Mouse (Mus musculus): ENCODE data around the gene Prrt1. TPM values are rescaled to one million over a fixed set of nuclear protein-coding genes. Genes with fewer than 3 reads are reported as not detected.

The Prrt1 gene
- polyA plus RNA-seq, 1 experiment from 2014 or later = 0.10 TPM

DNA sequence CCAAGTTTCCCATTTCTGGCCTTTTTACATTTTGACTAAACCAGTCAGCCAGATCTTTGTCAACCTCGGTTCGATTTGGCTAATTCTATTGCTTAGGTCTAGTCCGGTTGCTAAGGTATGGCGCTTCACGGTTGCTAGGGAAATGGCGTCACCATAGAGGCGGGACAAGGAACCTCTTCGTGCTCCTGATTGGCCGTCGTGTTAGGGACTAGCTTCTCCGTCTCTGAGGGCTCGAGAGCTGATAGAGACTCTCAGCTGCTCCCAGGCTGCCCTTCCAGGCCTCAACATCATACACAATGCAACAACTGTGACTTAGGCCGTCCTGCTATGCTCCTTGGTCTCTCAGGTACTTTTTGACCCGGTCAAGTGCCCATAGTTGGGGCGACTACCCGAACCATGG lies 15.3 kb downstream of the Prrt1 start, which contains the start of gene Fkbpl:
Gene Fkbpl, plus strand, starts transcription at position 157 of the 400 bp plus-strand sequence.
- Histone ChIP-seq H3K4me2 (ENCODE audit: low read depth, low read length) (peak within 1 kb of the TSS; percentile 34), H3K9ac (replicated peaks; ENCODE audit: low read length) (peak within 1 kb of the TSS; percentile 61), H3K27me3 (ENCODE audit: control insufficient read depth, insufficient read depth, low read length) (no peaks in the 10 kb centered on the region), H3K27ac (replicated peaks; ENCODE audit: low read depth, low read length) (no peak within 1 kb of the TSS), H3K36me3 (replicated peaks; ENCODE audit: control insufficient read depth, insufficient read depth, low read depth, low read length) (no peaks in the 10 kb centered on the region), H3K4me1 (ENCODE audit: control insufficient read depth, insufficient read depth, low read length) (peaks cover 5% of the 10 kb centered on the region; the same call in 1 of the 2 replicates), H3K9me3 (replicated peaks; ENCODE audit: control insufficient read depth, low read length) (no peaks in the 10 kb centered on the region), H3K4me3 (ENCODE audit: low read depth, low read length) (peak within 1 kb of the TSS; percentile 48)
- ATAC-seq (replicated peaks; ENCODE audit: insufficient number of reproducible peaks, low FRiP score, low TSS enrichment, low read depth) (peak; percentile 24), DNase-seq (ENCODE audit: low spot score) (peak; percentile 99)
- under 1% methylated on average over 16 of the region's 16 CpGs for WGBS

DNA sequence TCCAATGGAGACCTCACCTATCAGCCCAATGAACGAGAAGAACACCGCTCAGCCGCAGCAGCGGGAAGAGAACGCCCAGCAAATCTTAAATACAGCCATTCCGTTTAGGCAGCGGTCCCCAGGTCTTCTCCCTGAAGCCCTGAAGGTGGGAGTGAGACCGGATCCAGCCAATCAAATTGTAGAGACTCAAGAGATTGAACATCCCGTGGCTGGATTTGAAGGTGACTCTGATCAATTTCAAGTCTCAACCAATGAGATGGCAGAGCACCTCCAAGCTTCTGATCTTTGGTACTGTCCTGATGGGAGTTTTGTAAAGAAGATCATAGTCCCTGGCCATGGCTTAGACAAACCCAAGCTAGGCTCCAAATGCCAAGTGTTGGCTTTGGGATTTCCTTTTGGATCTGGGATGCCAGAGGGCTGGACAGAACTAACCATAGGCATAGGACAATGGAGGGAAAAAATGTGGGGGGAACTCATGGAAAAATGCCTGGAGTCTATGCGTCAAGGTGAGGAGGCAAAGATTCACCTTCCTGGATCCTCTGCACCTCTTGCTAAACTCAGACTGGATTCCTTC lies 16.0 kb downstream of the Prrt1 start:
- Histone ChIP-seq H3K9me3 (replicated peaks; ENCODE audit: control insufficient read depth, low read length) (no peaks in the 10 kb centered on the region), H3K36me3 (replicated peaks; ENCODE audit: control insufficient read depth, insufficient read depth, low read depth, low read length) (no peaks in the 10 kb centered on the region), H3K9ac (replicated peaks; ENCODE audit: low read length) (peak overlapping the region; percentile 61), H3K4me3 (ENCODE audit: low read depth, low read length) (peak overlapping the region; percentile 48), H3K27me3 (ENCODE audit: control insufficient read depth, insufficient read depth, low read length) (no peaks in the 10 kb centered on the region), H3K27ac (replicated peaks; ENCODE audit: low read depth, low read length) (no peak overlapping the region), H3K4me2 (ENCODE audit: low read depth, low read length) (peak overlapping the region; percentile 34), H3K4me1 (ENCODE audit: control insufficient read depth, insufficient read depth, low read length) (peaks cover 5% of the 10 kb centered on the region; the same call in 1 of the 2 replicates)
- ATAC-seq (replicated peaks; ENCODE audit: insufficient number of reproducible peaks, low FRiP score, low TSS enrichment, low read depth) = no peak
- no peak for DNase-seq (ENCODE audit: low spot score)
- 40% methylated on average over 10 of the region's 10 CpGs for WGBS

DNA sequence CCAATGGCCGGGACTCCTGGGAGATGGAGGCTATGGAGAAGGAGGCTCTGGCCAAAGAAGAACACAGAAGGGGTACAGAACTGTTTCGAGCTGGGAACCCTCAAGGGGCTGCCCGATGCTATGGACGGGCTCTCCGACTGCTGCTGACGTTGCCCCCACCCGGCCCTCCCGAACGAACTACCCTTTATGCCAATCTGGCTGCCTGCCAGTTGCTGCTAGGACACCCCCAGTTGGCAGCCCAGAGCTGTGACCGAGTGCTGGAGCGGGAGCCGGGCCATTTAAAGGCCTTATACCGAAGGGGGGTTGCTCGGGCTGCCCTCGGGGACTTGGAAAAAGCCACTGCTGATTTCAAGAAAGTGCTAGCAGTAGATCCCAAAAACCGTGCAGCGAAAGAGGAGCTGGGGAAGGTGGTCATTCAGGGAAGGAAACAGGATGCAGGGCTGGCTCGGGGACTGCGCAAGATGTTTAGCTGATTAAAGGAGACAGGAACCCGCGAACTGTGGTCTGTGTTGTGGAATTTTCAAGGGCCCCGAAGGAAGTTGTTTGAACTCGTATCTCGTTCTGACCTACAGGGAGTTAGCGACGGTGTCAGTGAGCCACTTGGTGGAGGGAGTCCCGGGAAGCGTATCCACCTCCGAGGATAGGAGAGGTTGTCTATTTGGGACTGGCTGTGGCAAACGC lies 16.6 kb downstream of the Prrt1 start:
- H3K27ac ChIP-seq (replicated peaks; ENCODE audit: low read depth, low read length) = no peak overlapping the region
- H3K4me3 ChIP-seq (ENCODE audit: low read depth, low read length) = no peak overlapping the region

DNA sequence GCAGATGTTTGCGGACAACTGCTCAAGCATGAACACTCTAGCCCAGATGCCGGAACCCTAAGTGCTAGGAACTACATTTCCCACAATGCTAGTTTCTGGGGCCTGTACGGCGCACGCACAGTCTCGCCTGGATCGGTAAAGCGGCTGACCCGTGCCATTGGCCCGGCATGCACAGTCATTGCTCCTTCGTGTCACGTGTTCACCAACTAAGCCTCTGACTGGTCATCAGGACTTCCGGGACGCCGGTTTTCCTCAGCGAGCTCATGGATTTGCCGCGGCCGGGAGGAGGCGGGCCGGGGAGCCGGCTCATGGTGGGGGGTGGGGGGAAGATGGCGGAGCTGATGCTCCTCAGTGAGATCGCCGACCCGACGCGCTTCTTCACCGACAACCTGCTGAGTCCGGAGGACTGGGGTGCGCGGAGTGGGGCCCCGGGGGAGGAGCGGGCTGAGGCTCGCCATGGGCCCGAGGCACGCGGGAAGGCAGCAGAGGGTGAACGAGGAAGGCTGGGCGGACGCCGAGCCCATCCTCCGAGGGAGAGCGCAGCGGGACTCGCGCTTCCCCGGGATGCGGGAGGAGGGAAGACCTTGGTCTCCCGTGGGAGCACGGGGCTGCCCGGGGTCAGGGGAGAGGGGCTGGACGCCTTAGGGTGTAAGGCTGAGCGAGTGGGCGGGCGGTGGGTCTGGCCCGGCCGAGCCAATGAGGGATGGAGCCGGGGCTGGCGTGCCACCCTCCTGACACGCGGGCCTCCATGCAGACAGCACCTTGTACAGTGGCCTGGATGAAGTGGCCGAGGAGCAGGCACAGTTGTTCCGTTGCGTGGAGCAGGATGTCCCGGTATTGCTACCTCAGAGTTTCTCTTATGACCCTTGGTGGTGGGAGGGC lies 17.8 kb downstream of the Prrt1 start, which contains the start of gene Atf6b:
Gene Atf6b, plus strand, starts transcription at position 241 of the 882 bp plus-strand sequence.
- Histone ChIP-seq H3K27ac (replicated peaks; ENCODE audit: low read depth, low read length) (0 out of 2 replicates have a peak within 1 kb of the TSS, but pooled peaks have one; percentile 63), H3K27me3 (ENCODE audit: control insufficient read depth, insufficient read depth, low read length) (no peaks in the 10 kb centered on the region), H3K36me3 (replicated peaks; ENCODE audit: control insufficient read depth, insufficient read depth, low read depth, low read length) (peaks cover 7% of the 10 kb centered on the region), H3K4me2 (ENCODE audit: low read depth, low read length) (peak within 1 kb of the TSS; percentile 83), H3K9ac (replicated peaks; ENCODE audit: low read length) (peak within 1 kb of the TSS; percentile 94), H3K4me3 (ENCODE audit: low read depth, low read length) (peak within 1 kb of the TSS; percentile 97), H3K9me3 (replicated peaks; ENCODE audit: control insufficient read depth, low read length) (no peaks in the 10 kb centered on the region), H3K4me1 (ENCODE audit: control insufficient read depth, insufficient read depth, low read length) (peaks cover 5% of the 10 kb centered on the region; the same call in 1 of the 2 replicates)
- 2% methylated on average over 62 of the region's 66 CpGs for WGBS
- peak; percentile 95 for ATAC-seq (replicated peaks; ENCODE audit: insufficient number of reproducible peaks, low FRiP score, low TSS enrichment, low read depth)
- DNase-seq (ENCODE audit: low spot score) = peak; percentile 98

More for the DNA sequence above, 16.6 kb downstream of the Prrt1 start:
- Histone ChIP-seq H3K36me3 (replicated peaks; ENCODE audit: control insufficient read depth, insufficient read depth, low read depth, low read length) (peaks cover 3% of the 10 kb centered on the region), H3K9me3 (replicated peaks; ENCODE audit: control insufficient read depth, low read length) (no peaks in the 10 kb centered on the region), H3K4me2 (ENCODE audit: low read depth, low read length) (no peak overlapping the region), H3K4me1 (ENCODE audit: control insufficient read depth, insufficient read depth, low read length) (peaks cover 5% of the 10 kb centered on the region; the same call in 1 of the 2 replicates), H3K9ac (replicated peaks; ENCODE audit: low read length) (no peak overlapping the region), H3K27me3 (ENCODE audit: control insufficient read depth, insufficient read depth, low read length) (no peaks in the 10 kb centered on the region)
- DNase-seq (ENCODE audit: low spot score) (no peak), ATAC-seq (replicated peaks; ENCODE audit: insufficient number of reproducible peaks, low FRiP score, low TSS enrichment, low read depth) (no peak)
- WGBS = 88% methylated on average over 30 of the region's 30 CpGs

DNA sequence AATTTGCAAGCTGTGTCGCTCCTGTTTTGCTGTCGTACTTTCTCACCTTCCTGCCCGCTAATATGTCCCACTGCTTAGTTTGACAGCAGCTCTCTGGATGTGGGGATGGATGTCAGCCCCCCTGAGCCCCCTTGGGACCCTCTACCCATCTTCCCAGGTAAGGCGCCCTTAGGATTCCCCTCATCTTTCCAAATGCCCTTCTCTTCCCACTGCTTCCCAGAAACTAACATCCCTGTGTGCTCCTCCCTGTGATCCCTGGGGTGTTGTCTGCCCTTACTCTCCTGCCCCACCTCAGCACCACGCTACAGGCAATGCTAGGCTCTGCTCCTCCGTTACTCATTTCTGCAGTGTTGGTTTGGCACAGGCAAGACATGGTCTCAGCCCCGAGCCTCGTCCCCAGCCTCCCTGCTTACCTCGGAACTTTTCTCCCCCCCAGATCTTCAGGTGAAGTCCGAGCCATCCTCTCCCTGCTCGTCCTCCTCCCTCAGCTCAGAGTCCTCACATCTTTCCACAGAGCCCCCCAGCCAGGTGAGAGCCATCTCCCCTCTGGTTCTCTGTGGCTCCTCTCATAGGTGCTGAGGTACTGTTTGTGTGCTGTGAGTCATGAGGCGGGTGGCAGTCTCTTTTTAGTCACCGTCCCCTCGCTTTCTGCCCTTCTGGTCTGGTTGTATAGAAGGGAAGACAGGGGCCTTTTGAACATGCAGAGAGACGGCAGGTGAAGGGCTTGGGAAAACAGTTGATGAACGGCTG lies 19.0 kb downstream of the Prrt1 start:
- ATAC-seq (replicated peaks; ENCODE audit: insufficient number of reproducible peaks, low FRiP score, low TSS enrichment, low read depth) (no peak), DNase-seq (ENCODE audit: low spot score) (no peak)
- Histone ChIP-seq H3K27ac (replicated peaks; ENCODE audit: low read depth, low read length) (no peak overlapping the region), H3K4me3 (ENCODE audit: low read depth, low read length) (peak overlapping the region; percentile 97), H3K9ac (replicated peaks; ENCODE audit: low read length) (peak overlapping the region; percentile 94; the same call in 1 of the 2 replicates), H3K4me2 (ENCODE audit: low read depth, low read length) (peak overlapping the region; percentile 83), H3K36me3 (replicated peaks; ENCODE audit: control insufficient read depth, insufficient read depth, low read depth, low read length) (peaks cover 10% of the 10 kb centered on the region), H3K9me3 (replicated peaks; ENCODE audit: control insufficient read depth, low read length) (no peaks in the 10 kb centered on the region), H3K27me3 (ENCODE audit: control insufficient read depth, insufficient read depth, low read length) (no peaks in the 10 kb centered on the region), H3K4me1 (ENCODE audit: control insufficient read depth, insufficient read depth, low read length) (peaks cover 5% of the 10 kb centered on the region; the same call in 1 of the 2 replicates)
- WGBS = 79% methylated on average over 16 of the region's 16 CpGs

DNA sequence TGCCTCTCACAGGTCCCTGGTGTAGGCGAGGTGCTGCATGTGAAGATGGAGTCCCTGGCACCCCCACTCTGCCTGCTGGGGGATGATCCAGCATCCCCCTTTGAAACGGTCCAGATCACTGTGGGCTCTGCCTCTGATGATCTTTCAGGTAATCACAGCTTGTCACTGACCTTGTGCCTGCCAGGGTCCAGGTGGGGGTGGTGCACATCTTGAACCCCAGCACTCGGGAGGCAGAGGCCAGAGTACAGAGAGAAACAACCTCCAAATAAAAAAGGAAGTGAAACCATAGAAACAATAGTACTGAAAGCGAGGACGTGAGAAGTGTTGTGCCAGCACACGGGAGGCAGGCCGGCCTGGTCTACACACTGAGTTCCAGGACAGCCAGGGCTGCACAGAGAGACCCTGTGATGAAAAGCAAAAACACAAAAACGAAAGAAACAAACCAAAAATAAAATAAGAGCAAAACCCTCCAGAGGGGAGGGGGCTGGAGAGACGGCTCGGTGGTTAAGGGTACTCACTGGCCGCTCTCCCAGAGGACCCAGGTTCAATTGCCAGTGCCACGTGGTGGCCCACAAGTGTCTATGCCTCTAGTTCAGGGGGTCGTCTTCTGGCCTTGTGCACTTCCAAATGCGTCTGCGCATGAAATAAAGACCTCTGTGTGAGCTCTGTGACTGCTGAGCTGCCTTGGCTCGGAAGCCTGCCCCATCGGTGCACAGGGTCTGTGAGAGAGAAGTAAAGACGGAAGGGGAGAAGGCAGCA lies 20.0 kb downstream of the Prrt1 start:
- no peak overlapping the region for H3K4me3 ChIP-seq (ENCODE audit: low read depth, low read length)
- no peak overlapping the region for H3K4me2 ChIP-seq (ENCODE audit: low read depth, low read length)
- peaks cover 10% of the 10 kb centered on the region for H3K36me3 ChIP-seq (replicated peaks; ENCODE audit: control insufficient read depth, insufficient read depth, low read depth, low read length)

DNA sequence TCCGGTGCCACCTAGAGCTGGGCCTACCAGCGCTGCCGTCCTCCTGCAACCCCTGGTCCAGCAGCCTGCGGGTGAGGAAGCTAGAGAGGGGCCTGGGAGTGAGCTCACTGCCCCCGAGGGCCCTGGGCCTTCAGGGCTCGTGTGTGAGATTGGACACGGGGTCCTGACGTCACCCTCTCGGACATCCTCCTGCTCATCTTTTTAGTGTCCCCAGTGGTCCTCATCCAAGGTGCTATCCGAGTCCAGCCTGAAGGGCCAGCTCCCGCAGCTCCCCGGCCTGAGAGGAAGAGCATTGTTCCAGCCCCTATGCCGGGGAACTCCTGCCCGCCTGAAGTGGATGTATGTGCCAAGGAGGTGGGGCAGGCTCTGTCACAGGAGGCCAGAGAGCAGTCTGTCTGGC lies 21.4 kb downstream of the Prrt1 start:
- Histone ChIP-seq H3K4me2 (ENCODE audit: low read depth, low read length) (no peak overlapping the region), H3K36me3 (replicated peaks; ENCODE audit: control insufficient read depth, insufficient read depth, low read depth, low read length) (peaks cover 10% of the 10 kb centered on the region), H3K27ac (replicated peaks; ENCODE audit: low read depth, low read length) (no peak overlapping the region), H3K4me3 (ENCODE audit: low read depth, low read length) (no peak overlapping the region), H3K9ac (replicated peaks; ENCODE audit: low read length) (no peak overlapping the region), H3K9me3 (replicated peaks; ENCODE audit: control insufficient read depth, low read length) (no peaks in the 10 kb centered on the region), H3K27me3 (ENCODE audit: control insufficient read depth, insufficient read depth, low read length) (no peaks in the 10 kb centered on the region), H3K4me1 (ENCODE audit: control insufficient read depth, insufficient read depth, low read length) (peaks cover 5% of the 10 kb centered on the region; the same call in 1 of the 2 replicates)
- DNase-seq (ENCODE audit: low spot score) = no peak
- ATAC-seq (replicated peaks; ENCODE audit: insufficient number of reproducible peaks, low FRiP score, low TSS enrichment, low read depth) = no peak
- 91% methylated on average over 14 of the region's 14 CpGs for WGBS

More for the DNA sequence above, 20.0 kb downstream of the Prrt1 start:
- no peaks in the 10 kb centered on the region for H3K27me3 ChIP-seq (ENCODE audit: control insufficient read depth, insufficient read depth, low read length)
- 90% methylated on average over 18 of the region's 18 CpGs for WGBS
- peaks cover 5% of the 10 kb centered on the region; the same call in 1 of the 2 replicates for H3K4me1 ChIP-seq (ENCODE audit: control insufficient read depth, insufficient read depth, low read length)
- H3K9me3 ChIP-seq (replicated peaks; ENCODE audit: control insufficient read depth, low read length) = no peaks in the 10 kb centered on the region
- H3K27ac ChIP-seq (replicated peaks; ENCODE audit: low read depth, low read length) = no peak overlapping the region
- DNase-seq (ENCODE audit: low spot score) (no peak), ATAC-seq (replicated peaks; ENCODE audit: insufficient number of reproducible peaks, low FRiP score, low TSS enrichment, low read depth) (no peak)
- H3K9ac ChIP-seq (replicated peaks; ENCODE audit: low read length) = no peak overlapping the region

All from embryonic facial prominence, embryonic 11.5 days (tissue).